Mouse (Mus musculus) right cerebral cortex, postnatal 25 days (tissue): Measurements from ENCODE around the gene Usmg5.
"Not testable (repeated sequence)": the region's sequence is repeated elsewhere in the genome, so short reads cannot be mapped to it uniquely, and the experiment has no call there.

ENCODE experiments used
- DNase-seq: peaks from one replicate; pipeline ENCODE4 v3.0.0; 2022

Gene Usmg5

DNA sequence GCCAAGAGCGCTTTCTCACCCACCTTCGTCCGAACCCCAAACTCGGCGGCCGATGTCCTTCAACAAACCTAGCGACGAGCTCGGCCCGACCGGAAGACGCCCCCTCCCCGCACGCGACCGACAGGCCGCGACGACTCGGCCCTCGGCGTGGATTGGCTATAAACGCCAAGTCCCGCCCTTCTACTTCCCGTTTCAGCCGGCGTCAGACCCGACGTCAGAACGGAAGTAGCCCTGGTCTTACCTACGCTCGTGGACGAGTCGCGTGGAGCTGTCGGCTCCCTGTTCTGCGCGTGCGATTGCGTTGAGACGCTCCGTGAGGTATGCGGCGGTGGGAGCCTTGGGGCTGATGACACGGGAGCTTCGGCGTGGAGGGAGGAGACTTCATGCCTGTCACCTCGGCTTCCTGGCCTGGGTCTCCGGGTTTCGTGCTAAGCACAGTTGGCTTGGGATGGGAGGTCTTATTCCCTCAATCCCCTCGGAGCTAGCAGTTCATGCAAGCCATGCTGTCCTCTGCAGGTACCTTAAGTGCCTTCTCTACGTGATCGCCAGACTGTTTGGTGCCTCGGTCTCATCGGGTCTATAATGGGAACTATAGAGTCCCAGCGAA is at the start of gene Usmg5, which contains the start of gene Pdcd11:
Gene Usmg5, minus strand, starts transcription at position 98 of the 607 bp plus-strand sequence.
Gene Pdcd11, plus strand, starts transcription at position 219 of the 607 bp plus-strand sequence.
- peak; percentile 98 for DNase-seq

DNA sequence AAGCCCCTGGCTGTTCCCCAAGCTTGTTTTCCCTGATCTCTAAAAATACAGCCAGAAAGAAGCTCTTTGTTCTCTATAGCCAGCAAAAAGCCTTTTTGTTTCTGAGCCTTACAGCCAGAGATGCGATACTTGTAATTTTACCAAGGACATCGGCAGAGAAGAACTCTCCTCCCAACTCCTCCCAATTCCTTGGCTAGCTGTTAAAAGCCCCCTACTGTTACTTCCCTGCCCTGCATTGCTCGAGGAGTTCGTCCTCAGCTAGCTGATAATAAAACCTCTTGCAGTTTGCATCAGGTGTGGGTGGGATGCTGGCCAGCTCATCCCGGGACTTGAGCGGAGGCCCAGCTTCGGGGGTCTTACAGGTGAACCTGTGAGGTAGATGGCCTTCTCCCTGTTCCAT is 49.2 kb upstream of the Usmg5 start:
- not testable (repeated sequence) for DNase-seq

DNA sequence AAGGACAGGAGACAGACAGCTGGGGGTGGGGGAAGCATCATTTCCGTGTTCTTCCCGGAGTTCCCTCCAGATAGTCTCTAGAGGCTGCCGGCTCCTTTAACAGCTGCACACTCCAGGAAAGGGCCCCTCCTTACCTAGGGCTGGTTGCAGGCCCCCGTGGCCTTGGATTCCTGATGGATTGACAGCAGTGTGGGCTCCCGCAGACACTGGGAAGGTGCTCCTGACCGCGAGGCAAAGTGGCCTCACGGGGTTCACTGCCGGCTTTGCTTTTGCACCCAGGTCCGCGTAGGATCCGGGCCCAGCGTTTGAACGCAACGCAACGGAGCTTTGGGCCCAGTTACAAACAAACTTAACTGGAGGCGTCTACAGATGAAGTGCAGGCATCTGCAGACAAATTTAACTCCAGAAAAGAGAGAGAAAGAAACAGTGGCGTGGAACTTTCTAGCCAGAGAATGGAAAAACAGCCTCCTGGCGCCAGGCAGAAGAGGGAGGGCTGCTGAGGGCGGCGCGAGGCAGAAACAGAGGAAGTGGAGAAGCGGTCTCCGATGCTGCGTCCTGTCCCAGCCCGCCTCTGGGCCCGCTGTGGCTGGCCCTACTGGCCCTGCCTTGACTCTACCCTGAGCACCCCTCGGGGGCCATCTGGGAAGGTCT is 47.4 kb upstream of the Usmg5 start, which contains the start of gene Calhm2:
Gene Calhm2, minus strand, starts transcription at position 524 of the 651 bp plus-strand sequence.
- DNase-seq = peak; percentile 73

DNA sequence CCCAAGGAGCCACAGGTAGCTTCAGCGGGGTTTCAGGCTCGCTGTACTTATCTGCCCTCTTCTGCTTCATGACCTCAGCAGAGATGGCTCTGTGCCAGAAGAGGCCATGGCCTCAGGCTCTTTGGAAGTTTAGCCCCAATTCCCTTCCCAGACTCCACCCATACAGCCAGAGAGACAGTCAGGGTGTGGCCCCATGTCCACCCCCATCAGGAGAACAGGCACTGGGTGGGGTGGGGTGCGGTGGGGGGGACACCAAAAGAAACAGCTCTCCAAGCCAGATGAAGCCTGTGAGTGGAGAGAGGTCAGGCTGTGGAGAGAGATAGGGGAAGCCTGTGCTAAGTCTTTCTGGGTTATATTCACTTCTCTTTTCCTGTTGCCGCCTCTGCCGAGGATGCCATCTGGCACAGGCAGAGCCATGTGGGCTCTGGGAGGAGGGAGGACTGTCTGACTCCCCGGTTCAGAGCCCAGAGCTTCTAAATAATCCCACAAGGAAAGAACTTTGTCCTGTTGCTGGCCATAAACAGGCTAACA is 46.7 kb upstream of the Usmg5 start:
- DNase-seq = peak; percentile 69

DNA sequence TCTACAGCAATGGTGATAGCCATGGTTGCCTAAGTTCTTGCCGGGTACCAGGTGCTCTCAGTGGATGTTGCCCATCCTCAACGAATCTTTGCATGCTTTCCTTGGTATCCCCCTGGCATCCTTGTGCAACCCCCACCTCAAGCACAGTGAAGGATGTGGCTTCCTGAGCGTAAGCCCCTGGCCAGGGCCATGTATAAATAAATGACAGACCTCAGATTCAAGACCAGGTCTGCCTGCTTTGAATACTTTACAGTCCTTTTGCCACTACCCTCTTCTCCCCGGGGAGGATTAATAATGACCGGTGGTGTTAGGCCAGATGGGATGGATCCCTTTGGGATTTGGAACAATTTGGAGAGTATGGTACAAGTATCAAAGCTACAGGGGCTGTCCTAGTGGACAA is 45.7 kb upstream of the Usmg5 start:
- DNase-seq = no peak

DNA sequence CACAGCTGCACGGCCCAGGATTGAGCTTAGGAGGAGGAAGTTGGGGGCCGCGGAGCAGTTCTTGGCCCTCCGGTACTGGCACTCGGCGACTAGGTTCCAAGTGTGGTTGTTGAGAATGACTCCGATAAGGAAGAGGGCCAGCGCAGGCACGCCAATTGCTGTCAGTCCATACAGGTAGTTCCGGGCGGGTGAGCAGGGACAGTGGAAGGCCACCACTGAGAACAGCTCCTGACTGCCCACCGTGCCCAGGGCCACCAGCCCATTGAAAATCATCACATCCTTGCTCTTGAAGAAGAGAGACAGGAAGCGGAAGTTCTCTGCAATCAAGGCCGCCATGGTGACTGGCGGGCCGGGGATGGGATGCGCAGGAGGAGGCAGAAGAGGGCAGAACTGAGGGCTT is 45.1 kb upstream of the Usmg5 start:
- DNase-seq = no peak

DNA sequence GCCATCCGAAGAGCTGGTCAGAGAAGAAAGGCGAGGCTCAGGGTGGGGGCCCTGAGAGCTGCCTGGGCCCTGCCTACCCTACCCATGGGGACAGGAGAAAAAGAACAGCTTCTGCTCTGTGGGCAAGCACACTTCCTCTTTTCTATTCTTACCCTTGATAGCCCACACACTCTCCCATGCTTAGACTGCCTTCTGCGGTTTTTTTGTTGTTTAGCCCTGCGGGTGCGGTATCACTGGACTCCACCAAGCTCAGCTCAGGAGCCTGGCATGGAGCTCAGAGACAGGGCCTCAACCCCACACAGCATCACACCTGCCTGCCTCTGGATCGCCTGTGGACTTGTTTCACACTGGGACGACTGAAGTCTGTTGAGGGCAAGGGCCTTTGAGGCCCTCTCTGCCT is 42.7 kb upstream of the Usmg5 start:
- DNase-seq = peak; percentile 27

DNA sequence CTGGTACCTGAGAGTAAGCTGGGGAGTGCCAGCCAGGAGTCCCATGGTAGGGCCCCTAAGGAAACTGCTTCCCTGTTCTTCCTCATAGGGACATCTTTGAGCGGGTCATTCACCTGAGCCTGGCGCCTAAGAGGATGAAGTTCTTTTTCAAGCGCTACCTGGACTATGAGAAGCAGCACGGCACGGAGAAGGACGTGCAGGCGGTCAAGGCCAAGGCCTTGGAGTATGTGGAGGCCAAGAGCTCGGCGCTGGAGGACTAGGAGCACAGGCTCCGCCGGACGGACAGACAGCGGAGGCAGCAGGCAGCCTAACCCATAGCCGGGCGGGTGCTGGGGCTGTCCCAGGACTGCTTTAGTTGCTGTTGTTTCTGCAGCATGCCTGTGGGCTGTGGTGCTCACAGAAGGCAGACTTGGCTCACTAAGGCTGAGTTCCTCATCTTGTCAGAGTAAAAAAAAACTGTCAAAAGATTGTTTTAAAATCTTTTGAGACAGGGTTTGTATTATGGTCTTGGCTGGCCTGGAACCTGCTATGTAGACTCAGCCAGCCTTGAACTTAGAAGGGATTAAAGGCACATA is 40.2 kb upstream of the Usmg5 start:
- no peak for DNase-seq

DNA sequence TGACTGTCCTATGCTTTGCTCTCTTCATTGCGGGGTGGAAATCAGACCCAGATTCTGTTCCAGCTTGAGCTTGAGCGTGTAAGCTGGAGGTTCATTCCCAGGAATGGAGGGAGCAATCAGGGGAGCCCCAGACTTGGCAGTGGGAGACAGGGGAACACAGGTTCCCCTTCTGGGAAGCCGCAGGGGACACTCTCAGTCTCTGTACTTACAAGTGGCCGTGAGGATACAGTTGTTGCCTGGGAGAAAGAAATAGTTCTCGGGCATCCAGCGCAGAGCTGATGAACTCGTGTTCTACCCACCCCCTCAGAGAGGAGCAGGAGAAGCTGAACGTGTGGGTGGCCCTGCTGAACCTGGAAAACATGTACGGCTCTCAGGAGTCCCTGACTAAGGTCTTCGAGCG is 38.4 kb upstream of the Usmg5 start:
- no peak for DNase-seq

DNA sequence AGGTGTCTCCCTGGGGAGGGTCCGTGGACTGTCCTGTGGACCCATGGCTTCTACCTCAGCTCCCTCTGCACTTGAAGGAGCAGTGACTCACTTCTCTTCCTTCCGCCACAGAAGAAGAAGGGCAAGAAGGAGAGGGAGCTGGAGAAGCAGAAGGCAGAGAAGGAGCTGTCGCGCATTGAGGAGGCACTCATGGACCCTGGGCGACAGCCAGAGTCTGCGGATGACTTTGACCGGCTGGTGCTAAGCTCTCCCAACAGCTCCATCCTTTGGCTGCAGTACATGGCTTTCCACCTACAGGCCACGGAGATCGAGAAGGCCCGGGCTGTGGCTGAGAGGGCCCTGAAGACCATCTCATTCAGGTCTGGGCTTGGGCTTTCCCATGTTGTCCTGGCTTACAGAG is 37.7 kb upstream of the Usmg5 start:
- no peak for DNase-seq

DNA sequence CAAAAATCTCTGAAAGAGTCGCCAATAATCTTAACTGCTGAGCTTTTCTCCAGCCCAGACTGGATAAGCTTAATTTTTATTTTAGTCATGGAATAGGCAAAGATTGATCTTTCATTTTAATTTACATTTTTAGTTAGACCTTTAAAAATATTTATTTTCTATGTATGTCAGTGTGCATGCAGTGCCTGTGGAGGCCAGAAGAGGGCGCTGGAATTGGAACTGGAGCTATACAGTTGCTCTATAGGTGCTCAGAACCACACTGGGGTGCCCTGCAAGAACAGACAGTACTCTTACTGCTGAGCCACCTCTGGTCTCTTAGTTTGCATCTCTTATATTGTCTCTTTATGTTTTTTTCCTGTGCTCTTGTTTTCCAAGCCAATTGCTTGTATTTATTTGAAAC is 32.4 kb upstream of the Usmg5 start:
- no peak for DNase-seq

DNA sequence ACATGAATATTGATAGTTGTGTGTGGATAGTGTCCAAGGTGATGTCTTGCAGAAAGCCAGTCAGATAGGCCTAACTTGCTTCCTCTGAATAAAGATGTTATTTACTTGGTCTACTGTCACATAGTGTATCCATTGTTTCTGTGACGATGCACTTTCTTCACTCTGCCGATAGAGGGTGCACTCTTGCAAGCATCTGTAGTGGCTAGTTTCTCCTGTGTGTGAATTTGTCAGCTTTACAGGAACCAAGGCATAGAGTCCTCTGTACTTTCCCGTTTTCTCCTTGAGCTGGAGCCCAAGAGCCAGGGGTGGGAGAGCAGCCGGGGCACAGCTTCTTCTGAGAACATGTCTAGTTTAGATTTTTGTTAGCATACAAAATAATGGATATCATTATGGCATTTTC is 30.6 kb upstream of the Usmg5 start:
- no peak for DNase-seq

DNA sequence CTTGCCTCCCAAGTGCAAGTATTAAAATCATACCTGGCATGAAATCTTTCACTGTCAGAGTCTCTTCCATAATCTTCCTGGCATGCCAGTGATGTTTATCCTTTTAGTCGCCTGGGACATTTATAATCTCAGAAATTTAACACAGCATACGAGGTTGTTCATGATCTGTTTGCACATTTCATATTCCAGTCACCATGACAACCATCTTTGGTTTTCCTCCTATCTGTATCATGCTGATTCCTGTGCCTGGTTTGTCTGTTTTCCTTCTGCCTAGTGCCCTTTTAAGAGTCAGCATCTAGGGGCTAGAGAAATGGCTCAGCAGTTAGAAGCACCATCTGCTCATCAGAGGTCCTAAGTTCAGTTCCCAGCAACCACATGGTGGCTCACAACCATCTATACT is 28.2 kb upstream of the Usmg5 start:
- no peak for DNase-seq

DNA sequence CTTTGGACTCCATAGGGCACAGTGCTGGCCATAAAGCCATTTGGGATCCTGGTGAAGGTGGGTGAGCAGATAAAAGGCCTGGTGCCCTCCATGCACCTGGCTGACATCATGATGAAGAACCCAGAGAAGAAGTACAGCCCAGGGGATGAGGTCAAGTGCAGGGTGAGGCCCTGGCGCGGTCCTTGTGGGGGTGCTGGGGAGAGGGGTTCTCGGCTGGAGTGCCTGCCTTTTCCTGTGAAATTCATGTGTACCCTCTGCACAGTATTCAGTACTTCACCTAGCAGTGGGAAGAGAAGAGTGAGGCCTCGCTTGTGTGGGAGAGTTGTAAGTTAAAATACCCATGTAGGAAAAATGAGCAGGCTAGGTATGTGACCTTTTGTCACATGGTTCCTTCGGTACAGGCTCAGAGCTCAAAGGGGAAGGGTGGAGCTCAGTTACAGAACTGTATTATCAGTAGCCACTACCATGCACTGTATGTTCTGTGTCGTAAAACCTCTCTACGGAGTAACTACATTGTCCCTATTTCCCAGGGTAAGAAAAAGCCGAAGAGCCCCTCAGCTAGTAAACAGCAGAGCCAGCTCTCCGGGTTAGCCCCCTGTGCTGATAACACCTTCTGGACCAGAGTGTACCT is 14.3 kb upstream of the Usmg5 start:
- DNase-seq = no peak

DNA sequence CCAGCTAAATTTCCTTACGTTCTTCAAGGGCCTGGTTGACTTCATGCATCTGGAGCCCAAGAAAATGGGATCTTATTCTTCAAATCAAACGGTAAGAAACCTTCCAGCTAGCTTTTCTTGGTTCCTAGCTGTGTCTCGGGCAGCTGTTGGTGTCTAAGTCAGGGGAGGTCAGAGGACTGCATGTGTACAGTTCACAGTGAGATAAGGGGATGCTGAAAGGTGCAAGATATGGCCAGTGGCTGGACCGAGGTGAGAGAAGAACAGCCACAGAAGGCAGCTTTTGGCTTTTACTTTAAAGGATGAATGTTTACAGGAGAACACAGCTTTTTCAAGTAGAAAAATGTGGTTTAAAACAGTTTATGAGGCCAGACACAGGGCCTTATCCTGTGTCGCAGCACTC is 10.6 kb upstream of the Usmg5 start:
- DNase-seq = no peak

DNA sequence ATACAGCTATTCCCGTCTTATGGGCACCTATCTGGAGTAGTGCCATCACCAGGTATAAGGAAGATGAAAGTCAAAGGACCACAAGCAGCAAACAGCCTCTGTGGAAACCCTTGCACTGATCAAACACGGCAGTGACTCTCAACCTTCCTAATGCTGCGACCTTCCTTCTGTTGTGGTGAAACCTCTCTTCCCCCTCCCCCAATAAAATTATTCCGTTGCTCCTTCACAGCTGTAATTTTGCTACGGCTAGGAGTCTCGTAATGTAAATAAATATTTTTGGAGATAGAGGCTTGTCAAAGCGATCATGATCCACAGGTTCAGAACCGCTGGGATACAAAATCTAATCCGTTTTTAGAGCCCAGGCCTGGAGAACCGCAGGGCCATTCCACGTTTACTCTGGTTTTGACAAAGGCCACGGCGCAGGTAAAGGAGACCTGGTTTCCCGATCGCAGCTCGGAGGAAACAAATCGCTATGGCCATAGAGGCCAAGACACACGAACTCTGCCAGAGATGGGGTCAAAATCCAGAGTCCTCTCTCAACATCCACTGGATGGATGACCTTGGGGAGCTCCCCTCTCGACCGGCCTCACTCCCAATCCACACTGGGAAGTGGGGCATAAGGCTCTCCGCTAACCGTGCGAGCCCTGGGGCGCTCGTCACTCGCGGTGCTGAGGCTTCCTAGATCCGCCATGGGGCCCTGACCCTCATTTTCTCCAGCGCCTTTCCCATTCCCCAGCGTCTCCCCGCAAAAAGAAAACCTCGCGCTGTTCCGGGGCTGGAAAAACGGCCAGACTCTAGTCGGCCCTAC is 525 bp downstream of the Usmg5 start:
- peak; percentile 9 for DNase-seq

DNA sequence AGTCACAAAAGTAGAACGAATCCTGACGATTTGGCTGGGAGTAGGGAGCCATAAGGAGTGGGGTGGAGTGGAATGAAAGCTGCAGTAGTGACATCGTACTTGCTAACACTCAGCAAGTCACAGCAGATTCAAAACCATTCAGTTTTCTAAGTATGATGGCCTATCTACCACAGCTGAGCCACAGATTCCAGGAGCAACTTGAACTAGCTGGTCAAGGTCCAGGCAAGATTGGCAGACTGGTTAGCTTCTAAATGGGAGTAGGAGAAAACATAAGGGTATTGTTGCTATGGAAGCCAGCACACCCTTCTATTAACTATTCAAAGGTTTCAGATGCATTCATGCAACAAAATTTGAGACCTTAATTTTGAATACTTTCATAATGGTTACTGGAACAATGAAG is 2.2 kb downstream of the Usmg5 start:
- DNase-seq = no peak

DNA sequence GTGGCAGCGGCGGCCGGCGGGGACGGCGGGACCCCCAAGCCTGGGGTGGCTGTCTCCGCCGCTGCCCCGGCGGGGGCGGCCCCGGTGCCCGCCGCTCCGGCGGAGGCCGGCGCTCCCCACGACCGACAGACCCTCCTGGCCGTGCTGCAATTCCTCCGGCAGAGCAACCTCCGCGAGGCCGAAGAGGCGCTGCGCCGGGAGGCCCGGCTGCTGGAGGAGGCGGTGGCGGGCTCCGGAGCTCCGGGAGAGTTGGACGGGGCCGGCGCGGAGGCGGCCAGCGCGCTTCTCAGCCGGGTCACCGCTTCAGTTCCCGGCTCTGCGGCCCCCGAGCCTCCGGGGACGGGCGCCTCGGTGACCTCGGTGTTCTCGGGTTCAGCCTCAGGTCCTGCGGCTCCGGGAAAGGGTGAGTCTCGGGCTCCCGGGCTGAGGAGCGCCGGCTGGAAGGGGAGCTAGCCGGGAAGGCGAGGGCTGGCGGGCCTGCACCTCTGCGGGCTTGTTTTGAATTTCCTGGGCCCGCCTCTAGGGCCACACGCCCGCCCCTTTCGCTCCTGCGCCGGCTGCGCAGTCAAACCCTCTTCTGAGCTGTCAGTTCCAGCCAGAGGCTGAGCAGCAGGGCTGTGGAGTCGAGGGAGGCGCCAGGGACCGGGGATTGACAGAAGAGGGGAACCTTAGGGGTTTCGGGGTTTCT is 22.4 kb downstream of the Usmg5 start:
- DNase-seq = peak; percentile 85

DNA sequence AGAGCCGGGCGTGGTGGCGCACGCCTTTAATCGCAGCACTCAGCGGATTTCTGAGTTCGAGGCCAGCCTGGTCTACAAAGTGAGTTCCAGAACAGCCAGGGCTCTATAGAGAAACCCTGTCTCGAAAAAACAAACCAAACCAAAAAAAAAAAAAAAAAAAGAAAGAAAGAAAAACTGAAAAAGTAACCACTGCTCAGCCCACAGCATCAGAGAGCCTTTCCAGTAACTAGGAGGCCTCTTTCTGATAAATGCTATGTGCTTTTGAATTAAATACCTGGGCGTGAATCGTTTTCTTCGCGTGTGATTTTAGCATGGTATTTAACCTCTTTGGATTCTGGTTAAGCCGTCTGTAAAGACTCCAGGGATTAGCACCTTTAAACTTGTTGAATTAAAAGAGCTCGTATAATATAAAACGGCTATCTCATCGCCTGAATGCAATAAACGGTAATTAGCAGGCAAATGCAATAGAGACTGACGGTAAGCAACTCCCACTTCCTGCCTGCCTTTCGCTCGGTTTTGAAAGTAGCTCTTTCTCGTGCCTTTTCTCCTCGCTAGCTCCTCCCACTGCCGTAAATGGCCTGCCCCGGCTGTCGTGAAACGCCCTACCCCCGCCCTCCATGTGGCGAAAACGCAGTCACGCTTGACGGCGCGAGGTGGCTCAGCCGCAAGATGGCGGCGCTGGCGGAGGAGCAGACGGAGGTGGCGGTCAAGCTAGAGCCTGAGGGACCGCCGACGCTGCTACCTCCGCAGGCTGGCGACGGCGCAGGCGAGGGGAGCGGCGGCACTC is 23.2 kb downstream of the Usmg5 start, which contains the start of gene Taf5:
Gene Taf5, plus strand, starts transcription at position 651 of the 787 bp plus-strand sequence.
- peak; percentile 98 for DNase-seq

DNA sequence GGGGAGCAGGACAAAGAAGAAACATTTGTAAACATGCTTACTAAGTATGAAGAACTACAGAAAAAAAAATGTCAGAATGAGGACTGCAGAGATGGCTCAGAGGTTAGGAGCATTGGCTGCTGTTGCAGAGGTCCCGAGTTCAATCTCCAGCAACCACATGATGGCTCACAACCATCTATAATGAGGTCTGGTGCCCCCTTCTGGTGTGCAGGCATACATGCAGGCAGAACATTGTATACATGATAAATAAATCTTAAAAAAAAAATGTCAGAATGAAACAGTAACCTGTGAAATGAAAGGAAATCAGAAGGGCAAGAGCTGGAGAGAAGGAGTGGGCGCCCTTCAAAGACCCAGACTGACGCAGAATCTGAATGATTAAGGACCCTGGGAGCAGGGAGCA is 24.6 kb downstream of the Usmg5 start:
- no peak for DNase-seq

DNA sequence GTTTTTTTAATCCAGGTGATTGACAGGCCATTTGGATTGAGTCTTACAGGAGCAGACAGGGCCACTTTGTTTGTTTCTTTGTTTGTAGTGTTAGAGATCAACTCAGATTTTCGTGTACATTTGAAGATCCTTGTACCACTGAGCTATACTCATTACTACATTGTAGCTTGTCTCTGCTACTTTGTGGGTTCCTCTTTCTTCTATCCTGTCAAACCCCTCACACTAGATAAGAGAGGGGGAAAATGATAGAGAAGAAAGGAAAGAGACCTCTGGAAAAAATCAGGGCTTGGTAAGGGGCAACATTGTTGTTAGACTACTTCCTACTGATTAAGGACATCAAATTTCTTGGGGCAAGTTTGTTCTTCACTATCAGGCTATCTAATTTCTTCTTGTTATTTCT is 32.8 kb downstream of the Usmg5 start:
- DNase-seq = no peak
